Mouse (Mus musculus) intestine, embryonic 16.5 days (tissue): Measurements from ENCODE around the gene Slk. TPM values are rescaled to one million over a fixed set of nuclear protein-coding genes. Genes with fewer than 3 reads are reported as not detected.

Source experiments
- ATAC-seq: fragments of 200-750 bp; cut with Nextera tagmentation; 2 replicates; pipeline ENCODE4 v1.8.0; 2017; ENCODE audit warnings: moderate TSS enrichment, moderate library complexity
- H3K27ac ChIP-seq: fragments of 300-500 bp; sonication (generic); 2 replicates; pipeline ENCODE4 v1.5.1; 2014; ENCODE audit warnings: mild to moderate bottlenecking, low read length
- H3K27me3 ChIP-seq: fragments of 300-500 bp; sonication (generic); replicated peaks from 2 replicates; pipeline ENCODE4 v1.6.1; 2014; ENCODE audit warnings: low read length, control low read depth, mixed read lengths; ENCODE audit not compliant: control insufficient read depth, insufficient read depth
- H3K36me3 ChIP-seq: fragments of 300-500 bp; sonication (generic); 2 replicates; pipeline ENCODE4 v1.6.1; 2014; ENCODE audit warnings: low read length, control low read depth; ENCODE audit not compliant: control insufficient read depth, insufficient read depth
- H3K4me1 ChIP-seq: fragments of 300-500 bp; sonication (generic); 2 replicates; pipeline ENCODE4 v1.6.1; 2014; ENCODE audit warnings: low read length, control low read depth, mixed read lengths; ENCODE audit not compliant: control insufficient read depth, insufficient read depth
- H3K4me2 ChIP-seq: fragments of 300-500 bp; sonication (generic); 2 replicates; pipeline ENCODE4 v1.6.1; 2014; ENCODE audit warnings: low read depth, low read length, control low read depth
- H3K4me3 ChIP-seq: fragments of 300-500 bp; sonication (generic); 2 replicates; pipeline ENCODE4 v1.5.1; 2014; ENCODE audit warnings: mild to moderate bottlenecking, low read length
- H3K9ac ChIP-seq: fragments of 300-500 bp; sonication (generic); 2 replicates; pipeline ENCODE4 v1.6.1; 2014; ENCODE audit warnings: low read depth, low read length
- H3K9me3 ChIP-seq: fragments of 300-500 bp; sonication (generic); 2 replicates; pipeline ENCODE4 v1.6.1; 2016; ENCODE audit warnings: low read length, control low read depth; ENCODE audit not compliant: control insufficient read depth
- WGBS: fragments of 180-500 bp; shearing (Covaris S2); extraction: QIAGEN DNeasy Blood & Tissue Kit; methylation state at CpG from one replicate; pipeline ENCODE4 v1.1.7; 2014; 5-methylcytosine and 5-hydroxymethylcytosine counted together
- polyA plus RNA-seq: library from polyadenylated mRNA; unstranded; fragments of >200 nt; fragmentation: Nextera tagmentation; extraction: Ambion mirVana; gene quantifications from 2 replicates; pipeline ENCODE4 v1.2.1, GENCODE M21; 2015

Gene Slk
- polyA plus RNA-seq, 1 experiment from 2014 or later, result 10.1 TPM

GRCm38 (mm10) chr19:47635380-47635779 lies 55.9 kb downstream of the Slk start:
- Histone ChIP-seq H3K4me1 (no peaks in the 10 kb centered on the region), H3K9ac (no peak overlapping the region), H3K27ac (no peak overlapping the region), H3K27me3 (no peaks in the 10 kb centered on the region), H3K4me2 (no peak overlapping the region), H3K4me3 (no peak overlapping the region), H3K36me3 (peaks cover 9% of the 10 kb centered on the region), H3K9me3 (no peaks in the 10 kb centered on the region)
- 89% methylated on average over 4 of the region's 4 CpGs for WGBS
- no peak for ATAC-seq

DNA sequence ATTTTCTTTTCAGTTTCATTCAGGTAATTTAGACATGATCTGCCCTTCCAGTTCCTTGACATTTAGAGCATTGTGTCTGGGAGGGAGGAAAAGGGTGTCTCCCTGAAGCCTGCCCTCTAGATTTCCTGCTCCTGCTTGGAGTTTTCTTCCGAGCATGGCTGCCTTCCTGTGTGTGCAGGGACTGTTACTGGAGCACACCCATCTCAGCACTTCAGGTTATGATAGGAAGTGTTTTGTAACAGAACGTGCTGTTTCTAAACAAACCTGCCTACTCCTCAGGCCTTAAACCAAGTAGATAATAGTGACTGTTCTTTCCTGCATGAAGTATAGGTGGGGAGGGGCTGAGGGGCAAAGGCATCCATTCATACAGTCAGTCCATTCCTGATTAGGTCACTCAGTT lies 64.4 kb downstream of the Slk start:
- H3K36me3 ChIP-seq, result peaks cover 6% of the 10 kb centered on the region
- no peak overlapping the region for H3K27ac ChIP-seq
- WGBS, result 46% methylated on average over 2 of the region's 2 CpGs
- H3K4me2 ChIP-seq, result no peak overlapping the region
- no peaks in the 10 kb centered on the region for H3K4me1 ChIP-seq
- no peaks in the 10 kb centered on the region for H3K27me3 ChIP-seq
- H3K9me3 ChIP-seq, result no peaks in the 10 kb centered on the region
- ATAC-seq, result no peak
- no peak overlapping the region for H3K9ac ChIP-seq
- no peak overlapping the region for H3K4me3 ChIP-seq

DNA sequence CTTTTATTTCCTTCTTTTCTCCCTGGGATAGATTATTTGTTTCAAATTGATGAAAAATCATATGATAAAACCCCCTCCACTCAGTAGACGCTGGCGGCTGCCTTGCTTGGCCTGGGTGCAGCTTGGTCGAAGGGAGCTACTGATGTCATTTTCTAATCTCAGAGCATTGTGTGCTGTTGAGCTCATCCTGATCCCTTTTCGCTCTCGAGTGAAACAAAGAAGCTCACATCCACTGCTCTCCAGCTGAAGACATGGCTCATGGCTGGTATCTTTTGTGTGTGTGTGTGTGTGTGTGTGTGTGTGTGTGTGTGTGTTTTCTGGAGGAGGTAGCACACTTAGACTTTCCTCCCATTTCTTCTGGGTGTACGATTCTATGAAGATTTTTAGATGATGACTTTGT lies 66.1 kb downstream of the Slk start:
- Histone ChIP-seq H3K36me3 (peaks cover 3% of the 10 kb centered on the region), H3K9ac (no peak overlapping the region), H3K4me3 (no peak overlapping the region), H3K27ac (no peak overlapping the region), H3K27me3 (no peaks in the 10 kb centered on the region), H3K4me1 (no peaks in the 10 kb centered on the region), H3K9me3 (no peaks in the 10 kb centered on the region), H3K4me2 (no peak overlapping the region)
- WGBS, result 64% methylated on average over 6 of the region's 6 CpGs
- ATAC-seq, result no peak

- H3K4me2 ChIP-seq, result no peak overlapping the region
- 90% methylated on average over 6 of the region's 6 CpGs for WGBS
- H3K9ac ChIP-seq, result no peak overlapping the region
- no peak overlapping the region for H3K4me3 ChIP-seq
- ATAC-seq, result no peak
- H3K9me3 ChIP-seq, result no peaks in the 10 kb centered on the region
- no peaks in the 10 kb centered on the region for H3K4me1 ChIP-seq
- H3K27ac ChIP-seq, result no peak overlapping the region
- H3K27me3 ChIP-seq, result no peaks in the 10 kb centered on the region
- H3K36me3 ChIP-seq, result peaks cover 3% of the 10 kb centered on the region
Observed at GRCm38 (mm10) chr19:47646508-47647120, 67.1 kb downstream of the Slk start.

GRCm38 (mm10) chr19:47649071-47649470 lies 69.6 kb downstream of the Slk start:
- 91% methylated on average over 6 of the region's 6 CpGs for WGBS
- Histone ChIP-seq H3K36me3 (no peaks in the 10 kb centered on the region; the same call in 1 of the 2 replicates), H3K4me1 (no peaks in the 10 kb centered on the region), H3K4me2 (no peak overlapping the region), H3K9ac (no peak overlapping the region), H3K4me3 (no peak overlapping the region), H3K27ac (no peak overlapping the region), H3K9me3 (no peaks in the 10 kb centered on the region), H3K27me3 (no peaks in the 10 kb centered on the region)
- no peak for ATAC-seq

DNA sequence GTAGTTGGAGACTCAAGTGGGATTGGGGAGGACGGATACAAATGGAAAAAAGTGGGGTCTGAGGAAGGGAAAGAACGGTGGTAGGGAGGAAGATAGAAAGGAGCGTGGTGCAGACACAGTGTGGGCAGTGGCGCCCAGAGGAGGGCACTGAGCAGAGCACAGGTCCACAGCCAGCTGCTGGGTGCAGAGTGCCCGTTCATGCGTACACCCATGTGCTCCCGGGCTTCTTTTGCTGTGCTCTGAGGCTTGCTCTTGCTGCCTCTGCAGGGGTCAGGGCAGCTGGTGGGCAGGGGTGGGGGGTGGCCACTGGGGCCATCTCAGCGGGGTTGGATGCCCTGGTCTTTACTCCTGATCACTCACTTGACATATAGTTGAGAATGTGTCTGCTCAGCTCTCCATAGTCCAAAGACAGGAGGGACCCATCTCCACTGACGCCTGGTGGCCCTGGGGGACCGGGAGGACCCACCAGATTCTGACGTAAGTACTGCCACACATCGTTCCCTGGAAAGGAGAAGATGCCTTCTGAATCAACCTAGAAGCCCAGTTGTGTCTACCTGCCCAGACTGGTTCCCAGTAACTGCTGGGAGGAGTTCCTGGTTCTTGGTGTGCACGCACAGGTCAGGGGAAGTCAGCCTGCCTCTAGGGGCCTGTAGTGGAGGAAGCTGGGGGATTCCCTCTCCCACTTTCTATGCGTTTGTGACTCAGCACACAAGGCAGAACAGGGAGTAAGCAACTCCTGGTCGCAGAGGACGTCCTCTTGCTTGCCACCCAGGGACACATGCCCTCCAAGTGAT lies 71.1 kb downstream of the Slk start:
- no peaks in the 10 kb centered on the region for H3K36me3 ChIP-seq
- H3K27ac ChIP-seq, result no peak overlapping the region
- H3K9ac ChIP-seq, result no peak overlapping the region
- no peak overlapping the region for H3K4me2 ChIP-seq
- 86% methylated on average over 16 of the region's 16 CpGs for WGBS
- no peaks in the 10 kb centered on the region for H3K27me3 ChIP-seq
- no peaks in the 10 kb centered on the region for H3K9me3 ChIP-seq
- no peak for ATAC-seq
- no peaks in the 10 kb centered on the region for H3K4me1 ChIP-seq
- no peak overlapping the region for H3K4me3 ChIP-seq

- Histone ChIP-seq H3K27ac (no peak overlapping the region), H3K9ac (no peak overlapping the region), H3K4me2 (no peak overlapping the region), H3K36me3 (no peaks in the 10 kb centered on the region), H3K27me3 (no peaks in the 10 kb centered on the region), H3K9me3 (no peaks in the 10 kb centered on the region), H3K4me1 (no peaks in the 10 kb centered on the region), H3K4me3 (no peak overlapping the region)
- 89% methylated on average over 5 of the region's 5 CpGs for WGBS
- ATAC-seq, result no peak
Observed at GRCm38 (mm10) chr19:47651160-47651480, 71.6 kb downstream of the Slk start.

DNA sequence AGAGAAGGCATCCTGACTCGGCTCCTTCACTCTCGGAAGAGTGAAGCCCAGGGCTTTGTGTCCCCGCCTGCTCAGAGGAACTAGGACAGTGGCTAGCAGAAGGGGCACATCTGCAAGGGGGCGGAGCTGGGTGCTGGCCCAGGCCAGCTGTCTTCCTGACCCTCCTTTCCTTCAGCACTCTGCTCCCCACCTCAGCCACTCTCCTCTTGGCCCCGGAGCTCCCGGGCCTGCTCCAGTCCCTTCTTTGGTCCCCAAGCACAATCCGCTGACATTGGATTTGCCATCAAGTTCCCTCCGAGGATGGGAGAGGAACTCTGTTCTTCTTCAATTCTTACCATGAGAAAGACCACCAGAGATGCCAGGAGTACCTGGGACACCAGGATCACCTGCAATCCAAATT lies 72.8 kb downstream of the Slk start:
- no peak for ATAC-seq
- H3K4me3 ChIP-seq, result no peak overlapping the region
- no peak overlapping the region for H3K9ac ChIP-seq
- H3K4me1 ChIP-seq, result no peaks in the 10 kb centered on the region
- no peaks in the 10 kb centered on the region for H3K36me3 ChIP-seq
- H3K27ac ChIP-seq, result no peak overlapping the region
- H3K9me3 ChIP-seq, result no peaks in the 10 kb centered on the region
- 72% methylated on average over 8 of the region's 8 CpGs for WGBS
- H3K27me3 ChIP-seq, result no peaks in the 10 kb centered on the region
- H3K4me2 ChIP-seq, result no peak overlapping the region

GRCm38 (mm10) chr19:47653173-47653572 lies 73.7 kb downstream of the Slk start:
- no peak for ATAC-seq
- 84% methylated on average over 8 of the region's 8 CpGs for WGBS

More at GRCm38 (mm10) chr19:47653173-47653572, 73.7 kb downstream of the Slk start:
- no peaks in the 10 kb centered on the region for H3K9me3 ChIP-seq
- H3K36me3 ChIP-seq, result no peaks in the 10 kb centered on the region
- no peak overlapping the region for H3K27ac ChIP-seq
- H3K4me2 ChIP-seq, result no peak overlapping the region
- H3K4me1 ChIP-seq, result no peaks in the 10 kb centered on the region
- no peak overlapping the region for H3K4me3 ChIP-seq
- no peaks in the 10 kb centered on the region for H3K27me3 ChIP-seq
- H3K9ac ChIP-seq, result no peak overlapping the region
